Mouse (Mus musculus) liver, embryonic 14.5 days (tissue): ENCODE measurements around the gene Olfr281.

Source experiments
- CTCF ChIP-seq: IDR thresholded peaks from 2 replicates; pipeline ENCODE4 v1.5.1; 2016; ENCODE audit warnings: antibody characterized with exemption, low read depth, control low read depth
- EP300 ChIP-seq: IDR thresholded peaks from 2 replicates; pipeline ENCODE4 v1.6.1; 2016; ENCODE audit warnings: antibody characterized with exemption, low read depth

DNA sequence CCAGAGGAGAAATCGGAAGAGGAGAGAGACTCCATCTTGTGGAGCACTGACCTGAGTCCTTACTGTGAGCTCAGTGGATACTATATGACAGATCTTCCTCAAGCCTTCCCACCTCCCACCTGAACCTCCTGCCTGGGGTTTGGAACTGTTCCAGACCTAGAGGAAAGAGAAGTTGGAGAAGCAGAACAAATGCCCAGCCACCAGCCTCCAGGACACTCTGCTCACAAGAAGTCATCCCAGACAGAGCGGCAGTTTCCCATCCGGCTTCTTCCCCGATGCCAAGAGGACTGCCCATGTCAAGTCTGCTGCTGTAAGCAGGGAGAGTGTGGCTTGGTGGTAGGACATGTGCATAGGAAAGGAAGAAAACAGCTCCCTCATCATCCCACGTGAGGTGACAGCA lies 23.9 kb downstream of the Olfr281 start:
- TF ChIP-seq CTCF (no peak), EP300 (no peak)
